Mouse (Mus musculus) hindbrain, embryonic 13.5 days (tissue): ENCODE data around the gene 4930562C15Rik. TPM values are rescaled to one million over a fixed set of nuclear protein-coding genes. Genes with fewer than 3 reads are reported as not detected.

ENCODE experiments used
- ATAC-seq: fragments of 200-750 bp; cut with Nextera tagmentation; 2 replicates; pipeline ENCODE4 v1.8.0; 2017; ENCODE audit warnings: moderate TSS enrichment; ENCODE audit not compliant: low FRiP score
- H3K27ac ChIP-seq: fragments of 300-500 bp; sonication (generic); 2 replicates; pipeline ENCODE4 v1.5.1; 2015; ENCODE audit warnings: inconsistent platforms, mild to moderate bottlenecking, moderate library complexity
- H3K27me3 ChIP-seq: fragments of 300-500 bp; sonication (generic); 2 replicates; pipeline ENCODE4 v1.6.1; 2015; ENCODE audit warnings: mild to moderate bottlenecking, inconsistent platforms
- H3K36me3 ChIP-seq: fragments of 300-500 bp; sonication (generic); 2 replicates; pipeline ENCODE4 v1.6.1; 2015; ENCODE audit warnings: mild to moderate bottlenecking, inconsistent platforms
- H3K4me1 ChIP-seq: fragments of 300-500 bp; sonication (generic); replicated peaks from 2 replicates; pipeline ENCODE4 v1.6.1; 2015; ENCODE audit warnings: inconsistent platforms
- H3K4me2 ChIP-seq: fragments of 300-500 bp; sonication (generic); 2 replicates; pipeline ENCODE4 v1.6.1; 2015; ENCODE audit warnings: inconsistent platforms, mild to moderate bottlenecking, moderate library complexity
- H3K4me3 ChIP-seq: fragments of 300-500 bp; sonication (generic); 2 replicates; pipeline ENCODE4 v1.5.1; 2015; ENCODE audit warnings: mild to moderate bottlenecking, inconsistent platforms
- H3K9ac ChIP-seq: fragments of 300-500 bp; sonication (generic); 2 replicates; pipeline ENCODE4 v1.6.1; 2015; ENCODE audit warnings: mild to moderate bottlenecking, inconsistent platforms
- H3K9me3 ChIP-seq: fragments of 300-500 bp; sonication (generic); 2 replicates; pipeline ENCODE4 v1.6.1; 2016; ENCODE audit warnings: inconsistent platforms
- WGBS: fragments of 180-500 bp; shearing (Covaris S2); methylation state at CpG from one replicate; pipeline ENCODE4 v1.1.7; 2015; 5-methylcytosine and 5-hydroxymethylcytosine counted together
- polyA plus RNA-seq: library from polyadenylated mRNA; unstranded; fragments of >200 nt; fragmentation: Nextera tagmentation; extraction: Ambion mirVana; gene quantifications from 2 replicates; pipeline ENCODE4 v1.2.1, GENCODE M21; 2015

4930562C15Rik gene
- polyA plus RNA-seq, 1 experiment from 2014 or later = 0.65 TPM

GRCm38 (mm10) chr16:4866101-4866695, 31.0 kb downstream of the 4930562C15Rik start:
- Histone ChIP-seq H3K27me3 (no peaks in the 10 kb centered on the region), H3K9ac (no peak overlapping the region), H3K36me3 (peaks cover 16% of the 10 kb centered on the region), H3K9me3 (no peaks in the 10 kb centered on the region), H3K4me2 (no peak overlapping the region), H3K4me1 (no peaks in the 10 kb centered on the region), H3K4me3 (no peak overlapping the region), H3K27ac (no peak overlapping the region)
- WGBS = 80% methylated on average over 7 of the region's 7 CpGs
- no peak for ATAC-seq

GRCm38 (mm10) chr16:4870490-4870889, 35.3 kb downstream of the 4930562C15Rik start:
- H3K4me1 ChIP-seq = peaks cover 5% of the 10 kb centered on the region; the same call in 1 of the 2 replicates
- ATAC-seq = no peak
- H3K36me3 ChIP-seq = peaks cover 37% of the 10 kb centered on the region
- no peaks in the 10 kb centered on the region for H3K9me3 ChIP-seq
- WGBS = 88% methylated on average over 5 of the region's 5 CpGs
- H3K27me3 ChIP-seq = no peaks in the 10 kb centered on the region
- H3K9ac ChIP-seq = no peak overlapping the region
- H3K27ac ChIP-seq = no peak overlapping the region
- no peak overlapping the region for H3K4me2 ChIP-seq
- no peak overlapping the region for H3K4me3 ChIP-seq

GRCm38 (mm10) chr16:4871926-4872325, 36.7 kb downstream of the 4930562C15Rik start:
- Histone ChIP-seq H3K9me3 (no peaks in the 10 kb centered on the region), H3K4me1 (peaks cover 19% of the 10 kb centered on the region), H3K36me3 (peaks cover 48% of the 10 kb centered on the region), H3K27me3 (no peaks in the 10 kb centered on the region), H3K4me3 (no peak overlapping the region), H3K27ac (no peak overlapping the region), H3K4me2 (no peak overlapping the region), H3K9ac (no peak overlapping the region)
- ATAC-seq = no peak
- WGBS = 77% methylated on average over 2 of the region's 2 CpGs

GRCm38 (mm10) chr16:4875198-4876032, 40.2 kb downstream of the 4930562C15Rik start:
- Histone ChIP-seq H3K27ac (peak overlapping the region; percentile 35; the same call in 1 of the 2 replicates), H3K36me3 (peaks cover 36% of the 10 kb centered on the region), H3K4me1 (peaks cover 38% of the 10 kb centered on the region), H3K9ac (no peak overlapping the region), H3K4me2 (no peak overlapping the region), H3K4me3 (no peak overlapping the region), H3K27me3 (no peaks in the 10 kb centered on the region), H3K9me3 (no peaks in the 10 kb centered on the region)
- ATAC-seq = no peak
- 82% methylated on average over 23 of the region's 23 CpGs for WGBS

GRCm38 (mm10) chr16:4876033-4876680, 40.9 kb downstream of the 4930562C15Rik start:
- Histone ChIP-seq H3K4me3 (no peak overlapping the region), H3K4me1 (peaks cover 40% of the 10 kb centered on the region), H3K4me2 (no peak overlapping the region), H3K27ac (peak overlapping the region; percentile 35; the same call in 1 of the 2 replicates), H3K36me3 (peaks cover 32% of the 10 kb centered on the region), H3K9ac (no peak overlapping the region), H3K9me3 (no peaks in the 10 kb centered on the region), H3K27me3 (no peaks in the 10 kb centered on the region)
- WGBS = 75% methylated on average over 8 of the region's 8 CpGs
- no peak for ATAC-seq

- Histone ChIP-seq H3K36me3 (peaks cover 32% of the 10 kb centered on the region), H3K9me3 (no peaks in the 10 kb centered on the region), H3K4me1 (peaks cover 50% of the 10 kb centered on the region), H3K27ac (no peak overlapping the region; the same call in 1 of the 2 replicates), H3K4me2 (peak overlapping the region; percentile 89), H3K27me3 (no peaks in the 10 kb centered on the region), H3K4me3 (0 out of 2 replicates have a peak overlapping the region, but pooled peaks have one; percentile 67), H3K9ac (peak overlapping the region; percentile 88)
- 93% methylated on average over 4 of the region's 4 CpGs for WGBS
- ATAC-seq = no peak
These were observed 42.0 kb downstream of the 4930562C15Rik start for GRCm38 (mm10) chr16:4877195-4877594.

GRCm38 (mm10) chr16:4877701-4878100, 42.5 kb downstream of the 4930562C15Rik start:
- H3K9me3 ChIP-seq = no peaks in the 10 kb centered on the region
- H3K9ac ChIP-seq = peak overlapping the region; percentile 88
- no peaks in the 10 kb centered on the region for H3K27me3 ChIP-seq
- peak overlapping the region; percentile 67 for H3K4me3 ChIP-seq
- WGBS = 67% methylated on average over 3 of the region's 3 CpGs
- H3K27ac ChIP-seq = peak overlapping the region; percentile 99; the same call in 1 of the 2 replicates
- no peak for ATAC-seq
- H3K4me1 ChIP-seq = peaks cover 50% of the 10 kb centered on the region
- peaks cover 32% of the 10 kb centered on the region for H3K36me3 ChIP-seq
- peak overlapping the region; percentile 89 for H3K4me2 ChIP-seq

GRCm38 (mm10) chr16:4878192-4878885, 43.1 kb downstream of the 4930562C15Rik start:
- H3K4me2 ChIP-seq = peak overlapping the region; percentile 89
- 36% methylated on average over 5 of the region's 5 CpGs for WGBS
- H3K4me3 ChIP-seq = peak overlapping the region; percentile 67

GRCm38 (mm10) chr16:4879101-4879707, 44.0 kb downstream of the 4930562C15Rik start:
- H3K4me2 ChIP-seq = peak overlapping the region; percentile 89
- H3K27ac ChIP-seq = peak overlapping the region; percentile 99
- no peaks in the 10 kb centered on the region for H3K27me3 ChIP-seq
- H3K36me3 ChIP-seq = peaks cover 24% of the 10 kb centered on the region
- peak overlapping the region; percentile 67 for H3K4me3 ChIP-seq
- no peaks in the 10 kb centered on the region for H3K9me3 ChIP-seq
- H3K9ac ChIP-seq = peak overlapping the region; percentile 88
- peaks cover 50% of the 10 kb centered on the region for H3K4me1 ChIP-seq
- WGBS = under 1% methylated on average over 52 of the region's 54 CpGs
- ATAC-seq = peak; percentile 36

More at GRCm38 (mm10) chr16:4878192-4878885, 43.1 kb downstream of the 4930562C15Rik start:
- Histone ChIP-seq H3K36me3 (peaks cover 31% of the 10 kb centered on the region), H3K27me3 (no peaks in the 10 kb centered on the region), H3K4me1 (peaks cover 50% of the 10 kb centered on the region), H3K9ac (peak overlapping the region; percentile 88), H3K27ac (peak overlapping the region; percentile 99), H3K9me3 (no peaks in the 10 kb centered on the region)
- ATAC-seq = no peak

- no peaks in the 10 kb centered on the region for H3K27me3 ChIP-seq
- WGBS = under 1% methylated on average over 40 of the region's 40 CpGs
- H3K4me3 ChIP-seq = peak overlapping the region; percentile 67
- ATAC-seq = peak; percentile 74
- peak overlapping the region; percentile 89 for H3K4me2 ChIP-seq
- no peaks in the 10 kb centered on the region for H3K9me3 ChIP-seq
- H3K36me3 ChIP-seq = peaks cover 19% of the 10 kb centered on the region
- peaks cover 50% of the 10 kb centered on the region for H3K4me1 ChIP-seq
- H3K9ac ChIP-seq = peak overlapping the region; percentile 88
- H3K27ac ChIP-seq = peak overlapping the region; percentile 99
These were observed 44.5 kb downstream of the 4930562C15Rik start for GRCm38 (mm10) chr16:4879708-4880124.

GRCm38 (mm10) chr16:4880136-4880825, 45.1 kb downstream of the 4930562C15Rik start, which contains the start of gene Ubald1:
Gene Ubald1 (minus strand): TSS chr16:4880315.
- no peaks in the 10 kb centered on the region for H3K27me3 ChIP-seq
- peak within 1 kb of the TSS; percentile 67 for H3K4me3 ChIP-seq
- H3K9me3 ChIP-seq = no peaks in the 10 kb centered on the region
- peak; percentile 84 for ATAC-seq
- WGBS = under 1% methylated on average over 48 of the region's 48 CpGs
- peak within 1 kb of the TSS; percentile 89 for H3K4me2 ChIP-seq
- H3K9ac ChIP-seq = peak within 1 kb of the TSS; percentile 89
- H3K36me3 ChIP-seq = peaks cover 13% of the 10 kb centered on the region
- peak within 1 kb of the TSS; percentile 99 for H3K27ac ChIP-seq
- H3K4me1 ChIP-seq = peaks cover 52% of the 10 kb centered on the region
